ENCODE assay signal across 20 mouse cellular contexts in genomic region chr6:114404128-114404527, GRCm38 (mm10). TPM values are rescaled to one million over a fixed set of nuclear protein-coding genes. Genes with fewer than 3 reads are reported as not detected.
DNase-seq lines count a peak whose midpoint lies in the region; ATAC-seq and TF ChIP-seq lines count a peak whose summit lies in the region.
"Had no signal": no experiment of that assay in that cellular context is flagged by ENCODE, and none has a peak within 500 bp of the region (broad histone marks: within the 10 kb centered on the region; RNA-seq: fewer than 3 reads in every experiment).

No protein-coding gene starts in this region.

- H3K27me3 ChIP-seq in intestine, embryonic 16.5 days (replicated peaks; ENCODE audit: control insufficient read depth, insufficient read depth, low read length) = peaks cover 5% of the 10 kb centered on the region; the same call in 1 of the 2 replicates
- H3K27me3 ChIP-seq in intestine, embryonic 15.5 days (replicated peaks) = peaks cover 13% of the 10 kb centered on the region
- H3K27me3 ChIP-seq in forebrain, embryonic 13.5 days = peaks cover 14% of the 10 kb centered on the region

- TF ChIP-seq CTCF in bone marrow macrophage, adult 2 months (IDR thresholded peaks at IDR 0.05; ENCODE audit: low read depth, low read length) = no peak

- no peaks in the 10 kb centered on the region for H3K36me3 ChIP-seq in intestine, embryonic 16.5 days (ENCODE audit: control insufficient read depth, insufficient read depth, low read length)
- H3K36me3 ChIP-seq in intestine, embryonic 15.5 days = no peaks in the 10 kb centered on the region
- H3K36me3 ChIP-seq in forebrain, embryonic 13.5 days (ENCODE audit: poor library complexity, severe bottlenecking) = no peaks in the 10 kb centered on the region
- H3K36me3 ChIP-seq: embryonic facial prominence, embryonic 12.5 days; kidney, embryonic 15.5 days; limb, embryonic 12.5 days; liver, embryonic 15.5 days; neural tube, embryonic 13.5 days had no signal

- H3K4me3 ChIP-seq in intestine, embryonic 16.5 days (ENCODE audit: low read length) = no peak overlapping the region
- no peak overlapping the region for H3K4me3 ChIP-seq in intestine, embryonic 15.5 days (replicated peaks)
- H3K4me3 ChIP-seq in bone marrow macrophage, adult 2 months (ENCODE audit: insufficient read depth, low read length) = no peak overlapping the region; the same call in 1 of the 2 replicates
- H3K4me3 ChIP-seq in forebrain, embryonic 13.5 days = no peak overlapping the region
- H3K4me3 ChIP-seq: embryonic facial prominence, embryonic 12.5 days; gastrocnemius, adult 2 months; kidney, embryonic 15.5 days; limb, embryonic 12.5 days; liver, embryonic 15.5 days; neural tube, embryonic 13.5 days had no signal

- H3K9ac ChIP-seq in intestine, embryonic 16.5 days (ENCODE audit: low read depth, low read length) = no peak overlapping the region
- H3K9ac ChIP-seq in intestine, embryonic 15.5 days = no peak overlapping the region
- no peak overlapping the region for H3K9ac ChIP-seq in forebrain, embryonic 13.5 days
- H3K9ac ChIP-seq: embryonic facial prominence, embryonic 12.5 days; kidney, embryonic 15.5 days; limb, embryonic 12.5 days; liver, embryonic 15.5 days; neural tube, embryonic 13.5 days had no signal

- TF ChIP-seq POLR2A in bone marrow macrophage, adult 2 months (IDR thresholded peaks at IDR 0.05; ENCODE audit: borderline replicate concordance, low read depth, low read length) = no peak

- H3K4me1 ChIP-seq in intestine, embryonic 16.5 days (ENCODE audit: control insufficient read depth, insufficient read depth, low read length) = peaks cover 8% of the 10 kb centered on the region
- peaks cover 8% of the 10 kb centered on the region; the same call in 1 of the 2 replicates for H3K4me1 ChIP-seq in intestine, embryonic 15.5 days (replicated peaks)
- H3K4me1 ChIP-seq in bone marrow macrophage, adult 2 months (ENCODE audit: control insufficient read depth, insufficient read depth, low read length) = peaks cover 38% of the 10 kb centered on the region
- peaks cover 12% of the 10 kb centered on the region for H3K4me1 ChIP-seq in forebrain, embryonic 13.5 days
- H3K4me1 ChIP-seq: liver, embryonic 15.5 days had no signal

- H3K4me2 ChIP-seq in intestine, embryonic 16.5 days (ENCODE audit: low read depth, low read length) = no peak overlapping the region
- no peak overlapping the region for H3K4me2 ChIP-seq in intestine, embryonic 15.5 days (replicated peaks)
- no peak overlapping the region for H3K4me2 ChIP-seq in forebrain, embryonic 13.5 days
- H3K4me2 ChIP-seq: embryonic facial prominence, embryonic 12.5 days; kidney, embryonic 15.5 days; limb, embryonic 12.5 days; liver, embryonic 15.5 days; neural tube, embryonic 13.5 days had no signal

- H3K27ac ChIP-seq in intestine, embryonic 16.5 days (ENCODE audit: low read length) = no peak overlapping the region
- H3K27ac ChIP-seq in intestine, embryonic 15.5 days = no peak overlapping the region
- H3K27ac ChIP-seq in bone marrow macrophage, adult 2 months (ENCODE audit: insufficient read depth, low read depth, low read length) = peak overlapping the region; percentile 45
- no peak overlapping the region for H3K27ac ChIP-seq in forebrain, embryonic 13.5 days
- H3K27ac ChIP-seq: embryonic facial prominence, embryonic 12.5 days; gastrocnemius, adult 2 months; kidney, embryonic 15.5 days; limb, embryonic 12.5 days; liver, embryonic 15.5 days; neural tube, embryonic 13.5 days had no signal

- H3K9me3 ChIP-seq in intestine, embryonic 16.5 days (ENCODE audit: control insufficient read depth, low read length) = no peaks in the 10 kb centered on the region
- no peaks in the 10 kb centered on the region for H3K9me3 ChIP-seq in intestine, embryonic 15.5 days
- no peaks in the 10 kb centered on the region for H3K9me3 ChIP-seq in forebrain, embryonic 13.5 days (replicated peaks)
- H3K9me3 ChIP-seq: embryonic facial prominence, embryonic 12.5 days; kidney, embryonic 15.5 days; liver, embryonic 15.5 days; neural tube, embryonic 13.5 days had no signal

- DNase-seq in adrenal gland, postnatal 14 days = peak; percentile 41
- no peak for DNase-seq in adrenal gland, postnatal 4 days (ENCODE audit: low spot score in 2 of 2)
- DNase-seq in 3134 (ENCODE audit: extremely low read depth, insufficient read length, low spot score) = peak; percentile 86
- no peak for DNase-seq in layer of hippocampus, adult 18-20 months (ENCODE audit: low spot score in 2 of 2)
- DNase-seq: B cell, adult 2 months; cerebellum, adult 9-11 months; gastrocnemius, adult 2 months; layer of hippocampus, postnatal 36 days; thymus, postnatal 36 days had no signal

- 35% methylated on average over 5 of the region's 5 CpGs for WGBS in intestine, embryonic 16.5 days
- 34% methylated on average over 5 of the region's 5 CpGs for WGBS in intestine, embryonic 15.5 days
- 63% methylated on average over 5 of the region's 5 CpGs for WGBS in forebrain, embryonic 13.5 days

- peak; percentile 35 for ATAC-seq in intestine, embryonic 16.5 days
- ATAC-seq in intestine, embryonic 15.5 days = no peak
- ATAC-seq in forebrain, embryonic 13.5 days = no peak
- ATAC-seq: forebrain, embryonic 14.5 days had no signal

RNA-seq across cellular contexts. Expression of gene Hrh1, which starts 6.4 kb away (rescaled TPM):
- total RNA-seq in adrenal gland, postnatal 14 days (2021) = 1.2 and 1.5 TPM in 2 replicates
- total RNA-seq in adrenal gland, postnatal 4 days (2021) = 1 to 10 TPM; 1.2 to 2.1 TPM
- polyA plus RNA-seq in intestine, embryonic 16.5 days (2015; fragmentation: Nextera tagmentation; extraction: Ambion mirVana) = 1.1 and 1.2 TPM in 2 replicates
- polyA plus RNA-seq in intestine, embryonic 15.5 days (2015; fragmentation: Nextera tagmentation; extraction: Ambion mirVana) = 0.97 and 0.98 TPM in 2 replicates
- 0.66 and 0.76 TPM in 2 replicates for polyA plus RNA-seq in bone marrow macrophage, adult 2 months (2012; ENCODE audit: insufficient read depth, insufficient read length, missing spikeins)
- polyA plus RNA-seq in forebrain, embryonic 13.5 days (2015; fragmentation: Nextera tagmentation; extraction: Ambion mirVana) = 0.41 and 0.55 TPM in 2 replicates
- 1 to 10 TPM; 5.1 to 6.0 TPM for total RNA-seq in layer of hippocampus, adult 18-20 months (2021)
- total RNA-seq: megakaryocyte progenitor cell, adult 5-6 weeks had no signal

Comparison
In these comparisons a context has a peak if more than half of its experiments do, and no peak if none do; other contexts are left out.
1. DNase-seq: peak in adrenal gland, postnatal 14 days (single experiment) and 3134 (single experiment); none in adrenal gland, postnatal 4 days (0 of 2) and layer of hippocampus, adult 18-20 months (0 of 2).